Mouse (Mus musculus) brain, embryonic 14.5 days (tissue): ENCODE measurements around the gene Csnk1g2.

Experiments used
- CTCF ChIP-seq: fragments of 200-500 bp; IDR thresholded peaks from 2 replicates; pipeline ENCODE4 v1.5.1; 2012; ENCODE audit warnings: inconsistent platforms, mild to moderate bottlenecking, moderate library complexity, borderline replicate concordance; ENCODE audit not compliant: insufficient read depth, insufficient read length; ENCODE audit errors: extremely low read depth
- POLR2A ChIP-seq: fragments of 200-500 bp; IDR thresholded peaks from 2 replicates; pipeline ENCODE4 v1.6.1; 2012; ENCODE audit warnings: mild to moderate bottlenecking, inconsistent platforms, borderline replicate concordance; ENCODE audit not compliant: poor library complexity, insufficient read depth, insufficient read length, severe bottlenecking; ENCODE audit errors: extremely low read depth

GRCm38 (mm10) chr10:80627685-80628084 is 5.0 kb downstream of the Csnk1g2 start:
- TF ChIP-seq POLR2A (no peak), CTCF (no peak)
